Mouse (Mus musculus): ENCODE measurements around the gene Map4k2. TPM values are rescaled to one million over a fixed set of nuclear protein-coding genes. Genes with fewer than 3 reads are reported as not detected.

Map4k2 gene
- total and polyA plus RNA-seq, 3 experiments = 8.0 to 22.3 TPM; not detected in 1

DNA sequence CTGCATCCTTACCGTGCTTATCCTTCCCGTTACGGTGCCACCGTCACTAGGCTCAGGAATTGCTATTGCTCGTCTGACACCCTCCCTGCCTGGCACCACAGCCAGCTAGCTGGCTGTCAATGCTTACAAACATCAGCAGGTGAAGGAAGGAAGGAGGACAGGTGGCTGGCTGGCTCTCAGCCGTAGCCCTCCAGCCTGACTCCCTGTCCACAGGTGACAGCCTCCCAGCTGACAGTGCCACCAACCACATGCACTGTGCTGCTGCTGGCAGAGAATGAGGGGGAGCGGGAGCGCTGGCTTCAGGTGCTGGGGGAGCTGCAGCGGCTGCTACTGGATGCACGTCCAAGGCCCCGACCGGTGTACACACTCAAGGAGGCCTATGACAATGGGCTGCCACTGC, 22.8 kb upstream of the Map4k2 start:
- TF ChIP-seq BHLHE40 (IDR thresholded peaks at IDR 0.05; ENCODE audit: borderline replicate concordance, low read depth, low read length) (no peak), MAFK (IDR thresholded peaks at IDR 0.05; ENCODE audit: borderline replicate concordance, low read depth, low read length) (no peak), MEF2A (IDR thresholded peaks at IDR 0.05; ENCODE audit: extremely low read depth, insufficient replicate concordance, low read depth, low read length, poor library complexity, severe bottlenecking) (no peak), E2F4 (IDR thresholded peaks at IDR 0.05; ENCODE audit: borderline replicate concordance, low read depth, low read length) (no peak)
- DNase-seq (ENCODE audit: low read depth, low spot score) = no peak
- no peak overlapping the region for H3K27ac ChIP-seq (ENCODE audit: control insufficient read depth, low read depth, low read length)

GRCm38 (mm10) chr19:6321358-6321757, 19.6 kb upstream of the Map4k2 start:
- H3K27me3 ChIP-seq (ENCODE audit: control insufficient read depth in 1 of 2, insufficient read depth in 2 of 2, low read length in 2 of 2) = no peaks in the 10 kb centered on the region
- no peak for DNase-seq (ENCODE audit: low read depth, low spot score)
- no peaks in the 10 kb centered on the region for H3K79me2 ChIP-seq (ENCODE audit: control insufficient read depth, insufficient read depth, low read length, poor library complexity)
- no peaks in the 10 kb centered on the region for H3K36me3 ChIP-seq (ENCODE audit: control insufficient read depth in 1 of 2, insufficient read depth in 2 of 2, low read length in 2 of 2)
- H3K9me3 ChIP-seq (replicated peaks; ENCODE audit: insufficient read depth, low read length) = no peaks in the 10 kb centered on the region
- H3K27ac ChIP-seq (ENCODE audit: control insufficient read depth, low read depth, low read length) = no peak overlapping the region
- H3K4me1 ChIP-seq (ENCODE audit: control insufficient read depth in 1 of 2, insufficient read depth in 2 of 2, low read length in 2 of 2) = peaks cover 0 to 8% of the 10 kb centered on the region in 2 experiments; a peak in 1 of 4 replicates
- H3K9ac ChIP-seq (ENCODE audit: control insufficient read depth, low read depth, low read length, poor library complexity, severe bottlenecking) = no peak overlapping the region
- no peak overlapping the region for H3K4me3 ChIP-seq (ENCODE audit: control insufficient read depth in 1 of 2, insufficient read depth in 1 of 2, low read depth in 2 of 2, low read length in 2 of 2)
- no peak for TF ChIP-seq ZNF384 (IDR thresholded peaks at IDR 0.05; ENCODE audit: low read depth, low read length)
- TF ChIP-seq ETS1 (IDR thresholded peaks at IDR 0.05; ENCODE audit: low read depth, low read length) = no peak
- TF ChIP-seq CHD2 (IDR thresholded peaks at IDR 0.05; ENCODE audit: low read length) = no peak
- TF ChIP-seq GATA1 (IDR thresholded peaks at IDR 0.05; ENCODE audit: low read depth, low read length) = no peak
- no peak for TF ChIP-seq MXI1 (IDR thresholded peaks at IDR 0.05; ENCODE audit: low read depth, low read length)
- TF ChIP-seq RCOR1 (IDR thresholded peaks at IDR 0.05; ENCODE audit: low read depth, low read length) = no peak
- no peak for TF ChIP-seq POLR2AphosphoS2 (IDR thresholded peaks at IDR 0.05; ENCODE audit: low read length)
- TF ChIP-seq BHLHE40 (IDR thresholded peaks at IDR 0.05; ENCODE audit: borderline replicate concordance, low read depth, low read length) = no peak
- TF ChIP-seq JUND (IDR thresholded peaks at IDR 0.05; ENCODE audit: low read depth, low read length) = no peak
- no peak for TF ChIP-seq E2F4 (IDR thresholded peaks at IDR 0.05; ENCODE audit: borderline replicate concordance, low read depth, low read length)
- TF ChIP-seq MEF2A (IDR thresholded peaks at IDR 0.05; ENCODE audit: extremely low read depth, insufficient replicate concordance, low read depth, low read length, poor library complexity, severe bottlenecking) = no peak
- TF ChIP-seq RAD21 (IDR thresholded peaks at IDR 0.05; ENCODE audit: low read depth, low read length) = no peak
- no peak for TF ChIP-seq MAX (IDR thresholded peaks at IDR 0.05; ENCODE audit: low read length)
- TF ChIP-seq NRF1 (IDR thresholded peaks at IDR 0.05; ENCODE audit: insufficient read depth, low read depth, low read length, poor library complexity, severe bottlenecking) = no peak
- TF ChIP-seq CHD1 (IDR thresholded peaks at IDR 0.05; ENCODE audit: low read depth, low read length) = no peak
- TF ChIP-seq TBP (IDR thresholded peaks at IDR 0.05; ENCODE audit: low read depth, low read length) = no peak
- TF ChIP-seq MAFK (IDR thresholded peaks at IDR 0.05; ENCODE audit: borderline replicate concordance, low read depth, low read length) = no peak
- no peak for TF ChIP-seq SMC3 (IDR thresholded peaks at IDR 0.05; ENCODE audit: low read depth, low read length)
- no peak for TF ChIP-seq MYC (IDR thresholded peaks at IDR 0.05; ENCODE audit: low read depth, low read length)

More for the DNA sequence above, 22.8 kb upstream of the Map4k2 start:
- H3K9me3 ChIP-seq (replicated peaks; ENCODE audit: insufficient read depth, low read length) = no peaks in the 10 kb centered on the region
- H3K4me3 ChIP-seq (ENCODE audit: control insufficient read depth in 1 of 2, insufficient read depth in 1 of 2, low read depth in 2 of 2, low read length in 2 of 2) = no peak overlapping the region
- H3K27me3 ChIP-seq (ENCODE audit: control insufficient read depth in 1 of 2, insufficient read depth in 2 of 2, low read length in 2 of 2) = no peaks in the 10 kb centered on the region
- H3K4me1 ChIP-seq (ENCODE audit: control insufficient read depth in 1 of 2, insufficient read depth in 2 of 2, low read length in 2 of 2) = peaks cover 0 to 8% of the 10 kb centered on the region in 2 experiments; a peak in 1 of 4 replicates
- H3K36me3 ChIP-seq (ENCODE audit: control insufficient read depth in 1 of 2, insufficient read depth in 2 of 2, low read length in 2 of 2) = no peaks in the 10 kb centered on the region
- no peak overlapping the region for H3K9ac ChIP-seq (ENCODE audit: control insufficient read depth, low read depth, low read length, poor library complexity, severe bottlenecking)
- no peaks in the 10 kb centered on the region for H3K79me2 ChIP-seq (ENCODE audit: control insufficient read depth, insufficient read depth, low read length, poor library complexity)
